16 mouse cellular contexts compared by ENCODE assay signal in genomic region chr16:95865603-95866002, GRCm38 (mm10).
DNase-seq lines count a peak whose midpoint lies in the region.
"Had no signal": no experiment of that assay in that cellular context is flagged by ENCODE, and none has a peak within 500 bp of the region (broad histone marks: within the 10 kb centered on the region; RNA-seq: fewer than 3 reads in every experiment).

No protein-coding gene starts in this region.

- peak; percentile 2 for DNase-seq in gastrocnemius, postnatal 25 days
- no peak for DNase-seq in gastrocnemius, postnatal 14 days
- DNase-seq in heart, postnatal 4 days = peak; percentile 2
- DNase-seq in heart, adult 8-10 months (ENCODE audit: low spot score) = no peak
- peak; percentile 47 for DNase-seq in thymus, postnatal 0 days (ENCODE audit: low spot score)
- DNase-seq in thymus, postnatal 4 days = peak; percentile 43
- DNase-seq in adrenal gland, adult 8-10 months = no peak
- DNase-seq: adrenal gland, postnatal 14 days; B cell, adult 2 months; cerebellum, adult 11-12 months; cerebellum, adult 8-10 months; cerebellum, postnatal 10 days; cerebellum, postnatal 36 days; embryo, embryonic 11 days; heart, adult 18-20 months; heart, postnatal 10 days had no signal

- intact Hi-C loops in gastrocnemius, postnatal 14 days (cut with DNase I; ENCODE audit: low total_unique reads) = no loop called here

Comparison
In these comparisons a context has a peak if more than half of its experiments do, and no peak if none do; other contexts are left out.
1. DNase-seq: peak in gastrocnemius, postnatal 25 days (single experiment), heart, postnatal 4 days (single experiment), thymus, postnatal 0 days (single experiment) and thymus, postnatal 4 days (single experiment); none in gastrocnemius, postnatal 14 days (single experiment), heart, adult 8-10 months (single experiment) and adrenal gland, adult 8-10 months (single experiment).